ENCODE assay signal across 15 mouse cellular contexts in genomic region chr1:51677802-51678201, GRCm38 (mm10).
A peak's percentile ranks its signal among the peaks of the same experiment; 100 is the strongest.
DNase-seq lines count a peak whose midpoint lies in the region; ATAC-seq and TF ChIP-seq lines count a peak whose summit lies in the region.
"Had no signal": no experiment of that assay in that cellular context is flagged by ENCODE, and none has a peak within 500 bp of the region (broad histone marks: within the 10 kb centered on the region; RNA-seq: fewer than 3 reads in every experiment).

No protein-coding gene starts in this region.

- WGBS in lung, embryonic 16.5 days: 38% methylated on average over 5 of the region's 5 CpGs
- 52% methylated on average over 5 of the region's 5 CpGs for WGBS in lung, adult 2 months

- no peak for TF ChIP-seq POLR2A in lung, adult 2 months (IDR thresholded peaks at IDR 0.05; ENCODE audit: borderline replicate concordance, extremely low read depth, low read depth, low read length)

- DNase-seq in heart, adult 11 months: peak; percentile 89
- DNase-seq in heart, postnatal 4 days: no peak
- DNase-seq in lung, adult 2 months: no peak
- peak; percentile 48 for DNase-seq in lung, postnatal 10 days
- no peak for DNase-seq in adrenal gland, adult 8-10 months
- no peak for DNase-seq in thymus, adult 18-20 months
- DNase-seq: adrenal gland, postnatal 14 days; cerebellum, adult 9-10 months; thymus, postnatal 36 days had no signal

- no peaks in the 10 kb centered on the region for H3K36me3 ChIP-seq in lung, embryonic 16.5 days (ENCODE audit: control insufficient read depth, insufficient read depth, low read length)
- H3K36me3 ChIP-seq: forebrain, embryonic 15.5 days; midbrain, embryonic 10.5 days had no signal

- H3K4me3 ChIP-seq in lung, embryonic 16.5 days (ENCODE audit: low read length): no peak overlapping the region
- H3K4me3 ChIP-seq in lung, adult 2 months (replicated peaks; ENCODE audit: extremely low read depth, low read depth, low read length): no peak overlapping the region
- H3K4me3 ChIP-seq: forebrain, embryonic 15.5 days; midbrain, embryonic 10.5 days had no signal

- H3K9ac ChIP-seq in lung, embryonic 16.5 days (ENCODE audit: low read length): no peak overlapping the region
- H3K9ac ChIP-seq: forebrain, embryonic 15.5 days had no signal

- no peak overlapping the region for H3K4me2 ChIP-seq in lung, embryonic 16.5 days (ENCODE audit: low read depth, low read length)
- H3K4me2 ChIP-seq: forebrain, embryonic 15.5 days; heart, embryonic 11.5 days had no signal

- H3K9me3 ChIP-seq in lung, embryonic 16.5 days (ENCODE audit: control insufficient read depth, low read length): no peaks in the 10 kb centered on the region
- H3K9me3 ChIP-seq: forebrain, embryonic 15.5 days; midbrain, embryonic 10.5 days had no signal

- peak; percentile 34; the same call in 1 of the 2 replicates for ATAC-seq in lung, embryonic 16.5 days (ENCODE audit: low read depth)
- ATAC-seq: forebrain, embryonic 15.5 days; hindbrain, postnatal 0 days; intestine, embryonic 16.5 days had no signal

- H3K4me1 ChIP-seq in lung, embryonic 16.5 days (replicated peaks; ENCODE audit: control insufficient read depth, insufficient read depth, low read length): no peaks in the 10 kb centered on the region; the same call in 1 of the 2 replicates
- peaks cover 2% of the 10 kb centered on the region; the same call in 1 of the 2 replicates for H3K4me1 ChIP-seq in lung, adult 2 months (ENCODE audit: control insufficient read depth, insufficient read depth, low read length)
- H3K4me1 ChIP-seq: forebrain, embryonic 15.5 days had no signal

- H3K27me3 ChIP-seq in lung, embryonic 16.5 days (ENCODE audit: control insufficient read depth, insufficient read depth, low read depth, low read length): no peaks in the 10 kb centered on the region
- H3K27me3 ChIP-seq: forebrain, embryonic 15.5 days had no signal

- H3K27ac ChIP-seq in lung, embryonic 16.5 days (ENCODE audit: low read length): no peak overlapping the region
- H3K27ac ChIP-seq: forebrain, embryonic 15.5 days; hindbrain, postnatal 0 days; midbrain, embryonic 10.5 days had no signal

- TF ChIP-seq CTCF in lung, adult 2 months (IDR thresholded peaks at IDR 0.05; ENCODE audit: insufficient read depth, low read length): no peak

Comparison
In these comparisons a context has a peak if more than half of its experiments do, and no peak if none do; other contexts are left out.
1. DNase-seq: peak in heart, adult 11 months (single experiment) and lung, postnatal 10 days (single experiment); none in heart, postnatal 4 days (single experiment), lung, adult 2 months (single experiment), adrenal gland, adult 8-10 months (single experiment) and thymus, adult 18-20 months (0 of 2).